In the genomic region with DNA sequence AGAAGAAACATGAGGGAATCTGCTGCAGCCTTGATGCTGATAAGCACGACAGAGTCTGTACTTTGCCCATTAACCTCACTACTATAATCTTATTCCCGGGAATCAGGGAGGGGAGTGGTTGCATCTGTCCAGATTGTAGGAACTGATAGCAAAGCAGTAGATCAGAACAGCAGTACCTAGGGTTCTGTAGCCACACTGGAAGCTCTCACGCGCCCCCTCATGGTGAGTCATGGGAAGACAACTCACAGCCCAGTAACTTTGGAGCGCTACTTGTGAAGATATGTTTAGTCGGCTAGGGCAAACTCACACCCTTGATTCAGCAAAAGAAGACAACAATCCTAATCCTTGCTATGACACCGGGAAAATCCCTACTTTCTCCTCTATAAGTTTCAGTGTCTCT, we compare ENCODE assay signal across 8 mouse cellular contexts. TPM values are rescaled to one million over a fixed set of nuclear protein-coding genes. Genes with fewer than 3 reads are reported as not detected.
DNase-seq lines count a peak whose midpoint lies in the region; ATAC-seq and TF ChIP-seq lines count a peak whose summit lies in the region.
"Had no signal": no experiment of that assay in that cellular context is flagged by ENCODE, and none has a peak within 500 bp of the region (broad histone marks: within the 10 kb centered on the region; RNA-seq: fewer than 3 reads in every experiment).

No protein-coding gene starts in this region.

- H3K4me3 ChIP-seq in lung, postnatal 0 days (ENCODE audit: low read depth, low read length): no peak overlapping the region
- no peak overlapping the region for H3K4me3 ChIP-seq in testis, adult 2 months (ENCODE audit: control insufficient read depth, low read depth, low read length)
- H3K4me3 ChIP-seq: heart, embryonic 15.5 days had no signal

- DNase-seq in CD4-positive, CD25-positive, alpha-beta regulatory T cell, adult 2 months (ENCODE audit: low read depth, low spot score): peak; percentile 26
- peak; percentile 56 for DNase-seq in ES-CJ7 (ENCODE audit: low read depth, low spot score)
- DNase-seq in cerebellum, adult 11-12 months: peak; percentile 63
- peak; percentile 36 for DNase-seq in large intestine, adult 2 months (ENCODE audit: low read depth, low spot score)
- DNase-seq in lung, postnatal 0 days (ENCODE audit: low spot score): peak; percentile 29

- H3K27ac ChIP-seq in lung, postnatal 0 days (ENCODE audit: low read length): no peak overlapping the region
- H3K27ac ChIP-seq in testis, adult 2 months (ENCODE audit: control insufficient read depth, insufficient read depth, low read depth, low read length): no peak overlapping the region
- H3K27ac ChIP-seq: heart, embryonic 15.5 days had no signal

- no peaks in the 10 kb centered on the region for H3K27me3 ChIP-seq in lung, postnatal 0 days (replicated peaks; ENCODE audit: insufficient read depth, low read length)
- H3K27me3 ChIP-seq in testis, adult 2 months (ENCODE audit: control insufficient read depth, insufficient read depth, low read length): no peaks in the 10 kb centered on the region
- H3K27me3 ChIP-seq: heart, embryonic 15.5 days had no signal

- ATAC-seq in frontal cortex, adult (ENCODE audit: low TSS enrichment): peak; percentile 100
- no peak for ATAC-seq in lung, postnatal 0 days

- no peaks in the 10 kb centered on the region for H3K9me3 ChIP-seq in lung, postnatal 0 days (ENCODE audit: low read length)
- H3K9me3 ChIP-seq: heart, embryonic 15.5 days had no signal

- no peak for TF ChIP-seq EP300 in lung, postnatal 0 days (IDR thresholded peaks at IDR 0.05)

- H3K4me1 ChIP-seq in lung, postnatal 0 days (ENCODE audit: insufficient read depth, low read depth, low read length): no peaks in the 10 kb centered on the region
- no peaks in the 10 kb centered on the region; the same call in 1 of the 2 replicates for H3K4me1 ChIP-seq in testis, adult 2 months (ENCODE audit: control insufficient read depth, insufficient read depth, low read length)
- H3K4me1 ChIP-seq: heart, embryonic 15.5 days had no signal

- WGBS in large intestine, adult 2 months: 25% methylated on average over 7 of the region's 7 CpGs
- WGBS in lung, postnatal 0 days: 32% methylated on average over 7 of the region's 7 CpGs

- H3K4me2 ChIP-seq in lung, postnatal 0 days (replicated peaks; ENCODE audit: low read depth, low read length): no peak overlapping the region
- H3K4me2 ChIP-seq: heart, embryonic 15.5 days had no signal

- no peaks in the 10 kb centered on the region for H3K36me3 ChIP-seq in lung, postnatal 0 days (ENCODE audit: insufficient read depth, low read length)
- no peaks in the 10 kb centered on the region; the same call in 1 of the 2 replicates for H3K36me3 ChIP-seq in testis, adult 2 months (ENCODE audit: control insufficient read depth, insufficient read depth, low read length)
- H3K36me3 ChIP-seq: heart, embryonic 15.5 days had no signal

- TF ChIP-seq POLR2A in testis, adult 2 months (IDR thresholded peaks at IDR 0.05; ENCODE audit: control insufficient read depth, low read depth, low read length): no peak

- H3K9ac ChIP-seq in lung, postnatal 0 days (replicated peaks; ENCODE audit: low read depth): no peak overlapping the region
- H3K9ac ChIP-seq: heart, embryonic 15.5 days had no signal

- peak; percentile 79 for TF ChIP-seq CTCF in lung, postnatal 0 days (IDR thresholded peaks at IDR 0.05)
- peak; percentile 62; the same call in 1 of the 2 replicates for TF ChIP-seq CTCF in testis, adult 2 months (IDR thresholded peaks at IDR 0.05; ENCODE audit: control insufficient read depth, insufficient read depth, insufficient replicate concordance, low read depth, low read length)

RNA-seq across cellular contexts. Expression of gene Iqub, which starts 58.8 kb away (rescaled TPM):
- polyA plus RNA-seq in large intestine, adult 2 months (2012; rRNA removed): 0.02 and 0.04 TPM in 2 replicates
- 1.9 and 2.6 TPM in 2 replicates for polyA plus RNA-seq in lung, postnatal 0 days (2015; fragmentation: Nextera tagmentation; extraction: Ambion mirVana)
- polyA plus RNA-seq in testis, adult 2 months (2012; rRNA removed): 26.5 and 29.2 TPM in 2 replicates
